Mouse (Mus musculus) CH12.LX (cell line): ENCODE results near the gene Sod2. TPM values are rescaled to one million over a fixed set of nuclear protein-coding genes. Genes with fewer than 3 reads are reported as not detected.
A peak's percentile ranks its signal among the peaks of the same experiment; 100 is the strongest.

Experiments used
- DNase-seq: peaks from one replicate; pipeline ENCODE4 v3.0.0-alpha.2; 2013; ENCODE audit errors: extremely low read depth
- H3K27ac ChIP-seq: 2 replicates; pipeline ENCODE4 v1.5.1; 2012; ENCODE audit warnings: low read depth, mild to moderate bottlenecking, control low read depth, moderate library complexity; ENCODE audit not compliant: insufficient read depth
- H3K27me3 ChIP-seq: replicated peaks from 2 replicates; pipeline ENCODE3; 2012; ENCODE audit warnings: inconsistent platforms
- H3K36me3 ChIP-seq, 2 experiments: replicated peaks in 1 of 2; 2 replicates each; pipeline versions ENCODE3 to v1.6.1; 2012; ENCODE audit warnings: inconsistent platforms in 1 of 2, low read length in 1 of 2, mild to moderate bottlenecking in 1 of 2, mixed read lengths in 1 of 2, moderate library complexity in 1 of 2; ENCODE audit not compliant: control insufficient read depth in 1 of 2, insufficient read depth in 1 of 2
- H3K4me1 ChIP-seq, 2 experiments: 2 replicates each; pipeline ENCODE4 v1.6.1; 2012; ENCODE audit warnings: inconsistent platforms in 1 of 2, moderate library complexity in 1 of 2; ENCODE audit not compliant: insufficient read depth in 2 of 2, control insufficient read depth in 1 of 2
- H3K4me2 ChIP-seq: 2 replicates; pipeline ENCODE4 v1.6.1; 2012; ENCODE audit warnings: low read depth, mild to moderate bottlenecking, control low read depth; ENCODE audit not compliant: poor library complexity, insufficient read depth, severe bottlenecking
- H3K4me3 ChIP-seq, 3 experiments: fragments of 150-350 bp in 1 of 3; sonication (generic) in 1 of 3; replicated peaks in 1 of 3; 2 replicates each; pipeline versions ENCODE3 to v1.5.1; 2011 to 2012; ENCODE audit warnings: low read depth in 2 of 3, low read length in 2 of 3, mild to moderate bottlenecking in 2 of 3, moderate library complexity in 2 of 3, control low read depth in 1 of 3, improper control_type of control experiment in 1 of 3, inconsistent platforms in 1 of 3, mixed read lengths in 1 of 3; ENCODE audit not compliant: poor library complexity in 1 of 3
- H3K79me2 ChIP-seq: replicated peaks from 2 replicates; pipeline ENCODE4 v1.6.1; 2012; ENCODE audit warnings: mild to moderate bottlenecking, moderate library complexity; ENCODE audit not compliant: control insufficient read depth, poor library complexity, insufficient read depth, severe bottlenecking; ENCODE audit errors: extremely low read depth
- H3K9ac ChIP-seq: 2 replicates; pipeline ENCODE4 v1.6.1; 2012; ENCODE audit warnings: low read depth, mild to moderate bottlenecking, control low read depth, moderate library complexity; ENCODE audit not compliant: insufficient read depth
- H3K9me3 ChIP-seq: replicated peaks from 2 replicates; pipeline ENCODE3; 2012; ENCODE audit warnings: low read length, inconsistent platforms, mixed read lengths
- BHLHE40 ChIP-seq: IDR thresholded peaks from 2 replicates; pipeline ENCODE4 v1.6.1; 2011; ENCODE audit warnings: mild to moderate bottlenecking, low read depth, low read length, improper control_type of control experiment
- CHD1 ChIP-seq: IDR thresholded peaks from 2 replicates; pipeline ENCODE4 v1.6.1; 2012; ENCODE audit warnings: low read depth, low read length, improper control_type of control experiment, inconsistent platforms
- CHD2 ChIP-seq: IDR thresholded peaks from 2 replicates; pipeline ENCODE4 v1.6.1; 2011; ENCODE audit warnings: low read length, improper control_type of control experiment
- CTCF ChIP-seq, 2 experiments: IDR thresholded peaks in 1 of 2; conservative IDR thresholded peaks in 1 of 2; 2 replicates each; pipeline ENCODE4 v1.5.1; 2011 to 2012; ENCODE audit warnings: low read depth in 2 of 2, low read length in 2 of 2, improper control_type of control experiment in 1 of 2, inconsistent platforms in 1 of 2, mild to moderate bottlenecking in 1 of 2, moderate library complexity in 1 of 2
- E2F4 ChIP-seq: IDR thresholded peaks from 2 replicates; pipeline ENCODE4 v1.6.1; 2011; ENCODE audit warnings: low read depth, low read length, improper control_type of control experiment; ENCODE audit not compliant: insufficient replicate concordance
- ELF1 ChIP-seq: IDR thresholded peaks from 2 replicates; pipeline ENCODE4 v1.6.1; 2014; ENCODE audit warnings: low read depth, mild to moderate bottlenecking, inconsistent platforms, low read length, improper control_type of control experiment
- EP300 ChIP-seq: IDR thresholded peaks from 2 replicates; pipeline ENCODE4 v1.6.1; 2011; ENCODE audit warnings: low read length, improper control_type of control experiment
- ETS1 ChIP-seq: conservative IDR thresholded peaks from 2 replicates; pipeline ENCODE4 v1.6.1; 2012; ENCODE audit warnings: low read depth, mild to moderate bottlenecking, inconsistent platforms, low read length, improper control_type of control experiment, moderate library complexity
- GABPA ChIP-seq: IDR thresholded peaks from 2 replicates; pipeline ENCODE4 v1.6.1; 2012; ENCODE audit warnings: low read depth, low read length, improper control_type of control experiment, inconsistent platforms; ENCODE audit not compliant: insufficient replicate concordance
- HCFC1 ChIP-seq: IDR thresholded peaks from 2 replicates; pipeline ENCODE4 v1.6.1; 2012; ENCODE audit warnings: low read depth, mild to moderate bottlenecking, inconsistent platforms, low read length, improper control_type of control experiment
- IRF4 ChIP-seq: IDR thresholded peaks from 2 replicates; pipeline ENCODE4 v1.6.1; 2014; ENCODE audit warnings: low read depth, mild to moderate bottlenecking, inconsistent platforms, low read length, improper control_type of control experiment
- JUN ChIP-seq: IDR thresholded peaks from 2 replicates; pipeline ENCODE4 v1.6.1; 2011; ENCODE audit warnings: low read depth, mild to moderate bottlenecking, low read length, improper control_type of control experiment, moderate library complexity; ENCODE audit not compliant: insufficient read depth
- JUND ChIP-seq: conservative IDR thresholded peaks from 2 replicates; pipeline ENCODE4 v1.6.1; 2011; ENCODE audit warnings: low read depth, low read length, improper control_type of control experiment
- KAT2A ChIP-seq: IDR thresholded peaks from 2 replicates; pipeline ENCODE4 v1.6.1; 2012; ENCODE audit warnings: low read length, improper control_type of control experiment, inconsistent platforms; ENCODE audit not compliant: insufficient replicate concordance
- MAFK ChIP-seq: IDR thresholded peaks from 2 replicates; pipeline ENCODE4 v1.6.1; 2011; ENCODE audit warnings: low read length, improper control_type of control experiment; ENCODE audit not compliant: insufficient replicate concordance
- MAX ChIP-seq: IDR thresholded peaks from 2 replicates; pipeline ENCODE4 v1.6.1; 2011; ENCODE audit warnings: low read length, improper control_type of control experiment
- MAZ ChIP-seq: IDR thresholded peaks from 2 replicates; pipeline ENCODE4 v1.6.1; 2012; ENCODE audit warnings: low read depth, mild to moderate bottlenecking, inconsistent platforms, low read length, improper control_type of control experiment, moderate library complexity
- MEF2A ChIP-seq: IDR thresholded peaks from 2 replicates; pipeline ENCODE4 v1.6.1; 2014; ENCODE audit warnings: low read depth, mild to moderate bottlenecking, inconsistent platforms, low read length, improper control_type of control experiment, borderline replicate concordance
- MXI1 ChIP-seq: IDR thresholded peaks from 2 replicates; pipeline ENCODE4 v1.6.1; 2011; ENCODE audit warnings: mild to moderate bottlenecking, low read depth, low read length, improper control_type of control experiment
- MYC ChIP-seq: IDR thresholded peaks from 2 replicates; pipeline ENCODE4 v1.6.1; 2011; ENCODE audit warnings: low read depth, mild to moderate bottlenecking, improper control_type of control experiment, low read length
- NELFE ChIP-seq: IDR thresholded peaks from 2 replicates; pipeline ENCODE4 v1.6.1; 2011; ENCODE audit warnings: low read depth, low read length, improper control_type of control experiment
- NRF1 ChIP-seq: IDR thresholded peaks from 2 replicates; pipeline ENCODE4 v1.6.1; 2014; ENCODE audit warnings: low read depth, mild to moderate bottlenecking, inconsistent platforms, low read length, improper control_type of control experiment, moderate library complexity
- PAX5 ChIP-seq: IDR thresholded peaks from 2 replicates; pipeline ENCODE4 v1.6.1; 2012; ENCODE audit warnings: low read length, inconsistent platforms, mixed read lengths
- POLR2A ChIP-seq: IDR thresholded peaks from 2 replicates; pipeline ENCODE4 v1.6.1; 2011; ENCODE audit warnings: low read depth, mild to moderate bottlenecking, improper control_type of control experiment, low read length
- POLR2AphosphoS2 ChIP-seq: IDR thresholded peaks from 2 replicates; pipeline ENCODE4 v1.6.1; 2011; ENCODE audit warnings: low read depth, low read length, improper control_type of control experiment
- RAD21 ChIP-seq: IDR thresholded peaks from 2 replicates; pipeline ENCODE4 v1.6.1; 2011; ENCODE audit warnings: low read depth, mild to moderate bottlenecking, low read length, improper control_type of control experiment, moderate library complexity
- RCOR1 ChIP-seq: conservative IDR thresholded peaks from 2 replicates; pipeline ENCODE4 v1.6.1; 2012; ENCODE audit warnings: low read depth, mild to moderate bottlenecking, inconsistent platforms, low read length, improper control_type of control experiment
- SIN3A ChIP-seq: IDR thresholded peaks from 2 replicates; pipeline ENCODE4 v1.6.1; 2012; ENCODE audit warnings: low read length, improper control_type of control experiment, inconsistent platforms
- SMC3 ChIP-seq: IDR thresholded peaks from 2 replicates; pipeline ENCODE4 v1.6.1; 2011; ENCODE audit warnings: low read depth, low read length, improper control_type of control experiment
- TBP ChIP-seq: conservative IDR thresholded peaks from 2 replicates; pipeline ENCODE4 v1.6.1; 2011; ENCODE audit warnings: low read depth, low read length, improper control_type of control experiment
- TCF12 ChIP-seq: IDR thresholded peaks from 2 replicates; pipeline ENCODE4 v1.6.1; 2014; ENCODE audit warnings: low read depth, mild to moderate bottlenecking, inconsistent platforms, low read length, improper control_type of control experiment
- UBTF ChIP-seq: IDR thresholded peaks from 2 replicates; pipeline ENCODE4 v1.6.1; 2012; ENCODE audit warnings: low read depth, mild to moderate bottlenecking, inconsistent platforms, low read length, improper control_type of control experiment, moderate library complexity
- USF1 ChIP-seq: IDR thresholded peaks from 2 replicates; pipeline ENCODE4 v1.6.1; 2014; ENCODE audit warnings: low read depth, mild to moderate bottlenecking, inconsistent platforms, low read length, improper control_type of control experiment
- USF2 ChIP-seq: conservative IDR thresholded peaks from 2 replicates; pipeline ENCODE4 v1.6.1; 2011; ENCODE audit warnings: low read depth, low read length, improper control_type of control experiment
- ZC3H11A ChIP-seq: IDR thresholded peaks from 2 replicates; pipeline ENCODE4 v1.6.1; 2012; ENCODE audit warnings: low read depth, mild to moderate bottlenecking, inconsistent platforms, low read length, improper control_type of control experiment
- ZKSCAN1 ChIP-seq: IDR thresholded peaks from 2 replicates; pipeline ENCODE4 v1.6.1; 2012; ENCODE audit warnings: low read depth, inconsistent platforms, low read length, improper control_type of control experiment, borderline replicate concordance
- ZMIZ1 ChIP-seq: IDR thresholded peaks from 2 replicates; pipeline ENCODE4 v1.6.1; 2012; ENCODE audit warnings: low read depth, mild to moderate bottlenecking, inconsistent platforms, low read length, improper control_type of control experiment
- ZNF384 ChIP-seq: IDR thresholded peaks from 2 replicates; pipeline ENCODE4 v1.6.1; 2012; ENCODE audit warnings: low read depth, low read length, improper control_type of control experiment, inconsistent platforms
- dilution Hi-C: fragments of 300-500 bp; cut with MboI; formaldehyde crosslinking; loops from 2 replicates; pipeline ENCODE4 v1.14.3; 2020; ENCODE audit warnings: low sequenced_read_pairs; ENCODE audit not compliant: extremely low pct_unique_long_range_greater_than_20kb, extremely low pct_ligation_motif_present
- in situ Hi-C: fragments of 300-500 bp; cut with MboI; formaldehyde crosslinking; loops from 3 replicates; pipeline ENCODE4 v1.14.3; 2019; ENCODE audit warnings: low sequenced_read_pairs, low pct_ligation_motif_present, low pct_unique_long_range_greater_than_20kb, mixed read lengths
- polyA plus RNA-seq: library from polyadenylated mRNA; unstranded; fragments of >175 nt; gene quantifications from 2 replicates; pipeline ENCODE4 v1.2.1, GENCODE M21; 2012; ENCODE audit warnings: low read depth; ENCODE audit not compliant: insufficient read length
- total RNA-seq, 2 experiments: library from RNA; depleted of rRNA; stranded (reverse); fragments of 300-350 nt in 1 of 2; fragments of >200 nt in 1 of 2; gene quantifications; 2 replicates each; pipeline ENCODE4 v1.2.3; 2012 to 2014

The Sod2 gene
- total and polyA plus RNA-seq, 3 experiments, result 75.6 to 103 (median 89.2) TPM

- peak; percentile 91 for DNase-seq
- no peak for TF ChIP-seq JUN
- no peak for TF ChIP-seq PAX5
- no peak for TF ChIP-seq ZNF384
- TF ChIP-seq NRF1, result peak; percentile 55; the same call in 1 of the 2 replicates
- TF ChIP-seq CHD2, result no peak
- 0 out of 2 replicates have a peak, but pooled peaks have one; percentile 33 for TF ChIP-seq POLR2AphosphoS2
- peak; percentile 66 for TF ChIP-seq BHLHE40
- peak; percentile 54; the same call in 1 of the 2 replicates for TF ChIP-seq IRF4
- TF ChIP-seq GABPA, result no peak
- no peak for TF ChIP-seq MYC
- peak; percentile 64 for TF ChIP-seq HCFC1
- peak; percentile 60 for TF ChIP-seq ELF1
- TF ChIP-seq MEF2A, result peak; percentile 36; the same call in 1 of the 2 replicates
- TF ChIP-seq USF1, result no peak
- TF ChIP-seq ETS1, result no peak
- no peak for TF ChIP-seq CTCF (conservative IDR thresholded peaks at IDR 0.05 in 1 of 2, IDR thresholded peaks at IDR 0.05 in 1 of 2; ENCODE audit: low read depth in 2 of 2, low read length in 2 of 2)
- TF ChIP-seq CHD1, result peak; percentile 99
- TF ChIP-seq POLR2A, result peak; percentile 79
- TF ChIP-seq RCOR1, result no peak
- no peak for TF ChIP-seq JUND
- no peak for TF ChIP-seq SMC3
- TF ChIP-seq MXI1, result peak; percentile 61
- TF ChIP-seq E2F4, result no peak
- peak; percentile 79; the same call in 1 of the 2 replicates for TF ChIP-seq SIN3A
- TF ChIP-seq RAD21, result no peak
- no peak for TF ChIP-seq EP300
- TF ChIP-seq MAX, result peak; percentile 56
- peak; percentile 81 for TF ChIP-seq TCF12
- TF ChIP-seq MAFK, result no peak
- no peak for TF ChIP-seq ZKSCAN1
- TF ChIP-seq ZC3H11A, result no peak
- no peak for TF ChIP-seq UBTF
- TF ChIP-seq MAZ, result no peak
- TF ChIP-seq USF2, result no peak
- TF ChIP-seq KAT2A, result no peak
- TF ChIP-seq NELFE, result peak; percentile 79
- TF ChIP-seq ZMIZ1, result peak; percentile 79
- TF ChIP-seq TBP, result peak; percentile 37; the same call in 1 of the 2 replicates
- TF ChIP-seq, all 38 proteins: peak for 16
- H3K27me3 ChIP-seq, result no peaks in the 10 kb centered on the region
- peak overlapping the region; percentile 76 to 95 (median 93) for H3K4me3 ChIP-seq
- peak overlapping the region; percentile 74 for H3K4me2 ChIP-seq
- H3K9me3 ChIP-seq, result no peaks in the 10 kb centered on the region
- peaks cover 0 to 10% of the 10 kb centered on the region in 2 experiments; a peak in 2 of 4 replicates for H3K4me1 ChIP-seq
- peaks cover 3 to 17% of the 10 kb centered on the region in 2 experiments for H3K36me3 ChIP-seq
- H3K79me2 ChIP-seq, result no peaks in the 10 kb centered on the region; the same call in 1 of the 2 replicates
- in situ Hi-C loops, result loop anchor here (10.0 kb wide), 1 partner anchor 123 kb away; no protein-coding TSS in a partner anchor
- peak overlapping the region; percentile 37 for H3K9ac ChIP-seq
- dilution Hi-C loops, result no loop called here
- H3K27ac ChIP-seq, result peak overlapping the region; percentile 14
Measured at GRCm38 (mm10) chr17:13007730-13008425, 1.2 kb downstream of the Sod2 start.
